Mouse (Mus musculus): Measurements from ENCODE around the gene Arl6ip5.

GRCm38 (mm10) chr6:97258489-97258888, 48.0 kb downstream of the Arl6ip5 start:
- TF ChIP-seq CTCF (IDR thresholded peaks at IDR 0.05; ENCODE audit: low read depth) (no peak), EP300 (IDR thresholded peaks at IDR 0.05; ENCODE audit: low read depth) (no peak)
